Mouse (Mus musculus): ENCODE measurements around the gene Dnajc3.

The Dnajc3 gene

GRCm38 (mm10) chr14:118937533-118938492 lies at the start of gene Dnajc3:
TSS of gene Dnajc3 (plus strand) at chr14:118937976.
- peak; percentile 98 for DNase-seq (ENCODE audit: low read depth)

GRCm38 (mm10) chr14:118890101-118890500 lies 47.7 kb upstream of the Dnajc3 start:
- DNase-seq (ENCODE audit: low read depth) = no peak

GRCm38 (mm10) chr14:118895228-118895627 lies 42.5 kb upstream of the Dnajc3 start:
- no peak for DNase-seq (ENCODE audit: low read depth)

DNA sequence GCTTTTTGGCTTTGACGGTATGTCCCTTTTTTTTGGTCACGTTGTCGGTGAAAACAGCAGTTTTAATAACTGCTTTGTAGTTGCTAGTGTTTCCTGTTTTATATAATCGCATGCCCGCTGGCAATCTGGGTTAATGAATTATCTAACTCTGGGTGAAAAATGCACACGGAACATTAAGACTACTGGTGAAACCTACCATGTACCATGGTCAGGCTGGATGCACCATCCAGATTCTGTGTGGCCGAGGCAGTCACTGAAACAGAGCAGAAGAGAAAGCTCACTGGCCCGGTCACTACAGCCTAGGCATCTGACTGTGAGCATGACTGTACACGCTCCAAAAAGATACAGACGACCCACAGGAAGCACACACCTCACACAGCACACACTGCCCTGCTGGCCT lies 42.1 kb upstream of the Dnajc3 start:
- no peak for DNase-seq (ENCODE audit: low read depth)

- DNase-seq (ENCODE audit: low read depth) = no peak
Observed at GRCm38 (mm10) chr14:118899940-118900339, 37.8 kb upstream of the Dnajc3 start.

- no peak for DNase-seq (ENCODE audit: low read depth)
Observed at GRCm38 (mm10) chr14:118900911-118901310, 36.9 kb upstream of the Dnajc3 start.

GRCm38 (mm10) chr14:118903397-118903796 lies 34.4 kb upstream of the Dnajc3 start:
- DNase-seq (ENCODE audit: low read depth) = no peak

GRCm38 (mm10) chr14:118903867-118904562 lies 33.8 kb upstream of the Dnajc3 start:
- no peak for DNase-seq (ENCODE audit: low read depth)

GRCm38 (mm10) chr14:118907592-118907991 lies 30.2 kb upstream of the Dnajc3 start:
- no peak for DNase-seq (ENCODE audit: low read depth)

- DNase-seq (ENCODE audit: low read depth) = no peak
Observed at GRCm38 (mm10) chr14:118909872-118910271, 27.9 kb upstream of the Dnajc3 start.

GRCm38 (mm10) chr14:118910332-118911222 lies 27.2 kb upstream of the Dnajc3 start:
- peak; percentile 83 for DNase-seq (ENCODE audit: low read depth)

GRCm38 (mm10) chr14:118911521-118911920 lies 26.3 kb upstream of the Dnajc3 start:
- no peak for DNase-seq (ENCODE audit: low read depth)

DNA sequence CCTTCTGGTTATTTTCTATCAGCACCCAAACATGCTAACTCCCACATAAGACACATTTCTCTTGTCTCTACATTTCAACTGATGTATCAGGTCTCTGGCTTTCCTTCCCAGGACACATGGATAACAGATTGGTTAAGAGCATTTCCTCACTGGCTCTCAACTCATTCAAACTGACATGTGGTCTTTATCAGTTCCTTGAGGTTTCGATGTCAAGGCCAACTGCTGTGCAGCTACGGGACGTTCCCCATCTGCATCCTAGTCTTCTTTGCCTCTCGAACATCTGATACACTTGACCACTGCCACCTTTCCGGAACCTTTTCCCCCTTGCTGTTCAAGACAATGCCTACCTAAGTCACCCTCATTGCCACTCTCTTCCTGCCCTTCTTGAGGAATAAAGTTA lies 24.1 kb upstream of the Dnajc3 start:
- no peak for DNase-seq (ENCODE audit: low read depth)

DNA sequence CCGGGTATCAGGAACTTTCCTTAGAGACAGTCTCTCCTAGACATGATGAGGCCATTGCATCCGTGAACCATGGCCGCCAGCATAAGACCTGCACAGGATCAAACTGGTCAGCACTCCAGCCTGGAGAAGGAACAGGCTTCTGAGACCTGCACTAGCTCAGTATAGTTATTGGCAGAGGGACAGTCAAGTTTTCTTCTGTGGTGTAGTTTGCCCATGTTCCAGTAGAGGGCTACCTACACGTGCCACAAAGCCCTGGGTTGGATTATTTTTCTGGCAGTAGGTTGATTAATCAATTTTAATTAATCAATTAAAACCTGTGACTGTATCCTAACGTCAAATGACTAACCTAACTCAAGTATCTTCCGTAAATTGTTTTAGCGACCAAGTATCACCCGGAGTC lies 18.8 kb upstream of the Dnajc3 start:
- DNase-seq (ENCODE audit: low read depth) = peak; percentile 64

- DNase-seq (ENCODE audit: low read depth) = no peak
Observed at GRCm38 (mm10) chr14:118920654-118921053, 17.1 kb upstream of the Dnajc3 start.

DNA sequence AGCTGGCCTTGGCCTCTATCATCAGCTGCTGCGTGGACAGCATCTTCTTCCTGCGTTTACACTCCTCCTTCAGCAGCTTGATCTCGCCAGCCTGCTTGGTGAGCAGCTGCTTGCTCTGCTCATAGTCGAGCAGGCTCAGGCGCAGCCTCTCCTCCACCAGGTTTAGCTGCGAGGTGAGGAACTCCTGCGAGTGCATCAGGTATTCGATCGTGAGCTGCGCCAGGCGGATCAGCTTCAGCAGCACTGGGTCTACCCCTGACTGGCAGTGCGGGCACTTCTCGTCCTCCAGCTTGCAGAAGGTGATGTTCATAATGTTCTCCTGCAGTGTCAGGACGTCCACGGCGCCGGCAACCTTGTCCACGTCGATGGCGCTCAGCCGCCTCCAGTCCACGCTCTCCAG lies 15.5 kb upstream of the Dnajc3 start:
- no peak for DNase-seq (ENCODE audit: low read depth)

DNA sequence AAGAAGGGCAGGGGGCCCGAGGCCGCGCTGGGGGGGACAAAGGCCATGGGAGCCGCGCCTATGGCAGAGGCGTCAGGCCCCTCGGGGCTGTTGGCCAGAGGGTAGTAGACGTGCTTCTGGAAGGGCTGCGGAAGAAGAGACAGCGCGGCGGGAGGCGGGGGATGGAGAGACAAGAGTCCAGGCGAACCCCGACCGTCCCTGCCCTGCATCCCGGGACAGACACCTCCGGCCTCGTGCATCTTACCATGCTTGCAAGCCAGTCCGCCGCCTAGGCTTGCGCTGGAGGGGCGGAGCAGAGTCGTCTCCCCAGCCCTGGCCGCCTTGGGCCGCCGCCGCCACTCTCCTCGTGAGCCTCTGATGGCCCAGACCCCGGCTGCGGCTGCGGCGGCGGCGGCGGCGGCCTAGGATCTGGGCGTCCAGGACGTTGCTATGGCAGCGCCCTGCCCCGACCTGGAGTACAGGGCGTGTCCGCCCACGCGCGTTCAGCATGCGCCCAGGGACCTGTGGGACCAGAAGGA lies 15.1 kb upstream of the Dnajc3 start:
- DNase-seq (ENCODE audit: low read depth) = no peak

- peak; percentile 82 for DNase-seq (ENCODE audit: low read depth)
Observed at GRCm38 (mm10) chr14:118924673-118925615, 12.8 kb upstream of the Dnajc3 start, which contains the start of gene Dzip1. TSS of gene Dzip1 (minus strand) at chr14:118925460.

DNA sequence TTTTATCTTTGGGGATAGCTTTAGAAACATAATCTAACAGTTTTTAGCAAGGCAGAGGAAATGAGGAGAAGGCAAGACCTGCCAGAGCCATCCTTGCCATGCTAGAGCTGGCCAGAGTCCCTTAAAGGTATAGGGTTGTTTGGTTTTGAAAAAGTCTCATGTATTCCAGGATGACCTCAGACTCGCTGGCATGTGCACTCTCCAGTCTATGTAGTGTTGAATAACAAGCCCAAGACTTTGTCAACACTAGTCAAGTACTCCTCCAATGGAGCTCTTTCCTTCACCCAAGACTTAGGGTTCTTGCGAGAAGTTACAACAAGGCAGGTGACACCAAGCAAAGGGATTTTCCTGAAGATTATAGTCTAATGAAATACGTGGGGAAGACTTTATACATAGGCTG lies 9.2 kb upstream of the Dnajc3 start:
- peak; percentile 21 for DNase-seq (ENCODE audit: low read depth)

- no peak for DNase-seq (ENCODE audit: low read depth)
Observed at GRCm38 (mm10) chr14:118929779-118930178, 8.0 kb upstream of the Dnajc3 start.

DNA sequence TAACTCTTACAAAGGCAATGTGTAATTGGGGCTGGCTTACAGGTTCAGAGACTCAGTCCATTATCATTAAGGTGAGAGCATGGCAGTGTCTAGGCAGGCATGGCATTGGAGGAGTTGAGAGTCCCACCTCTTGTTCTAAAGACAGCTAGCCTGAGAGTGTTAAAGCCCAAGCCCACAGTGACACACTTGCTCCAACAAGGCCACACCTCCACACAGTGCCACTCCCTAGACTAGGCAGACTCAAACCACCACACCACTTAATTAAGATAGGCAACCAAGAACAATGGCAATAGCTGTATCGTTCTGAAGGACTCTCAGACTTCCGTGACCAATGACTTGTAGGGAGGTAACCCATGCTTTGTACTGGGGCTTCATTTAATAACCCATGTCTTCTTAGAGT lies 7.0 kb upstream of the Dnajc3 start:
- DNase-seq (ENCODE audit: low read depth) = no peak
